Comparison of ENCODE assay signal across 24 mouse cellular contexts in genomic region chr13:78123911-78124426, GRCm38 (mm10).
"Had no signal": no experiment of that assay in that cellular context is flagged by ENCODE, and none has a peak within 500 bp of the region (broad histone marks: within the 10 kb centered on the region; RNA-seq: fewer than 3 reads in every experiment).

No protein-coding gene starts in this region.

- DNase-seq: gastrocnemius, adult 2 months; gastrocnemius, postnatal 10 days; gastrocnemius, postnatal 25 days; heart, adult 18-20 months; heart, postnatal 10 days; heart, postnatal 4 days; kidney, adult 18-20 months; kidney, adult 8-10 months; kidney, postnatal 10 days; kidney, postnatal 25 days; kidney, postnatal 4 days had no signal

- H3K36me3 ChIP-seq: heart, embryonic 10.5 days; heart, embryonic 12.5 days; hindbrain, embryonic 12.5 days; intestine, embryonic 15.5 days; limb, embryonic 10.5 days; limb, embryonic 12.5 days had no signal

- H3K4me3 ChIP-seq: gastrocnemius, adult 2 months; heart, embryonic 10.5 days; heart, embryonic 12.5 days; hindbrain, embryonic 10.5 days; hindbrain, embryonic 12.5 days; intestine, embryonic 15.5 days; layer of hippocampus, adult 2 months; left cerebral cortex, adult 2 months; limb, embryonic 10.5 days; limb, embryonic 12.5 days had no signal

- H3K27ac ChIP-seq: gastrocnemius, adult 2 months; heart, embryonic 10.5 days; hindbrain, embryonic 10.5 days; hindbrain, embryonic 12.5 days; hindbrain, embryonic 14.5 days; intestine, embryonic 15.5 days; layer of hippocampus, adult 2 months; left cerebral cortex, adult 2 months; limb, embryonic 10.5 days; limb, embryonic 12.5 days had no signal

- H3K9ac ChIP-seq: heart, embryonic 12.5 days; hindbrain, embryonic 12.5 days; hindbrain, embryonic 14.5 days; intestine, embryonic 15.5 days; limb, embryonic 12.5 days had no signal

- H3K27me3 ChIP-seq: heart, embryonic 12.5 days; hindbrain, embryonic 12.5 days; intestine, embryonic 15.5 days; limb, embryonic 12.5 days had no signal

- H3K9me3 ChIP-seq: heart, embryonic 10.5 days; hindbrain, embryonic 10.5 days; hindbrain, embryonic 12.5 days; intestine, embryonic 15.5 days; limb, embryonic 10.5 days; limb, embryonic 12.5 days had no signal

- H3K4me2 ChIP-seq: heart, embryonic 12.5 days; hindbrain, embryonic 12.5 days; hindbrain, embryonic 14.5 days; intestine, embryonic 15.5 days; limb, embryonic 12.5 days had no signal

- ATAC-seq: hindbrain, embryonic 16.5 days; inflammation-experienced regulatory T-cells, adult 6 months; intestine, embryonic 15.5 days; intestine, postnatal 0 days had no signal

- H3K4me1 ChIP-seq: heart, embryonic 10.5 days; heart, embryonic 12.5 days; hindbrain, embryonic 10.5 days; hindbrain, embryonic 12.5 days; intestine, embryonic 15.5 days; limb, embryonic 10.5 days; limb, embryonic 12.5 days had no signal
